Mouse (Mus musculus) ES-E14 (cell line): Measurements from ENCODE around the gene Tfg. TPM values are rescaled to one million over a fixed set of nuclear protein-coding genes. Genes with fewer than 3 reads are reported as not detected.

Source experiments
- DNase-seq: peaks from one replicate; pipeline ENCODE4 v3.0.0-alpha.2; 2013; ENCODE audit warnings: low read depth, low spot score
- H3K27ac ChIP-seq: 2 replicates; pipeline ENCODE4 v1.5.1; 2012; ENCODE audit warnings: low read depth, mild to moderate bottlenecking, low read length, moderate library complexity, mixed read lengths; ENCODE audit not compliant: poor library complexity, insufficient read depth, severe bottlenecking
- H3K36me3 ChIP-seq: 2 replicates; pipeline ENCODE4 v1.6.1; 2012; ENCODE audit warnings: mild to moderate bottlenecking, low read length, moderate library complexity, mixed read lengths; ENCODE audit not compliant: control insufficient read depth, poor library complexity, insufficient read depth, severe bottlenecking
- H3K4me1 ChIP-seq, 2 experiments: fragments of 150-350 bp in 1 of 2; sonication (generic) in 1 of 2; 2 replicates each; pipeline ENCODE4 v1.6.1; 2012; ENCODE audit warnings: low read length in 2 of 2, mild to moderate bottlenecking in 1 of 2, mixed read lengths in 1 of 2; ENCODE audit not compliant: control insufficient read depth in 2 of 2, insufficient read depth in 2 of 2, poor library complexity in 1 of 2
- H3K4me3 ChIP-seq, 2 experiments: fragments of 150-350 bp in 1 of 2; sonication (generic) in 1 of 2; 2 replicates each; pipeline ENCODE4 v1.5.1; 2012; ENCODE audit warnings: low read length in 2 of 2, low read depth in 1 of 2, mild to moderate bottlenecking in 1 of 2, mixed read lengths in 1 of 2; ENCODE audit not compliant: insufficient read depth in 1 of 2, poor library complexity in 1 of 2, severe bottlenecking in 1 of 2
- H3K9ac ChIP-seq: 2 replicates; pipeline ENCODE4 v1.6.1; 2012; ENCODE audit warnings: low read depth, mild to moderate bottlenecking, low read length, mixed read lengths; ENCODE audit not compliant: poor library complexity, insufficient read depth, severe bottlenecking
- H3K9me3 ChIP-seq: fragments of 150-350 bp; sonication (generic); 2 replicates; pipeline ENCODE4 v1.6.1; 2012; ENCODE audit warnings: low read depth, mild to moderate bottlenecking, low read length; ENCODE audit not compliant: control insufficient read depth, insufficient read depth
- CHD2 ChIP-seq: IDR thresholded peaks from 2 replicates; pipeline ENCODE4 v1.6.1; 2014; ENCODE audit warnings: mild to moderate bottlenecking, low read depth, low read length, inconsistent platforms
- HCFC1 ChIP-seq: IDR thresholded peaks from 2 replicates; pipeline ENCODE4 v1.6.1; 2012; ENCODE audit warnings: low read length, inconsistent platforms, borderline replicate concordance; ENCODE audit not compliant: insufficient read depth
- MAFK ChIP-seq: IDR thresholded peaks from 2 replicates; pipeline ENCODE4 v1.6.1; 2014; ENCODE audit warnings: mild to moderate bottlenecking, low read depth, low read length, inconsistent platforms; ENCODE audit not compliant: insufficient read depth
- ZC3H11A ChIP-seq: IDR thresholded peaks from 2 replicates; pipeline ENCODE4 v1.6.1; 2012; ENCODE audit warnings: low read depth, mild to moderate bottlenecking, inconsistent platforms, low read length, borderline replicate concordance
- ZNF384 ChIP-seq: IDR thresholded peaks from 2 replicates; pipeline ENCODE4 v1.6.1; 2012; ENCODE audit warnings: low read depth, low read length, inconsistent platforms
- in situ Hi-C, 2 experiments: fragments of 600-800 bp; cut with MboI; formaldehyde crosslinking; loops; one replicate each; pipeline ENCODE4 v1.15.1; 2025; ENCODE audit warnings: low sequenced_read_pairs in 2 of 2, inconsistent platforms in 1 of 2; ENCODE audit not compliant: unreplicated experiment in 2 of 2
- total RNA-seq: library from RNA; depleted of rRNA; stranded (reverse); fragments of 300-350 nt; gene quantifications from 2 replicates; pipeline ENCODE4 v1.2.3, GENCODE M21; 2012; rRNA removed

Gene Tfg
- total RNA-seq, 1 experiment, result 39.1 TPM

- no peaks in the 10 kb centered on the region for H3K9me3 ChIP-seq
- no peaks in the 10 kb centered on the region for H3K4me1 ChIP-seq
- no peak overlapping the region for H3K4me3 ChIP-seq
- H3K36me3 ChIP-seq, result no peaks in the 10 kb centered on the region
- no peak overlapping the region for H3K27ac ChIP-seq
- no peak overlapping the region for H3K9ac ChIP-seq
- no peak for DNase-seq
- in situ Hi-C loops, result no loop called here
- no peak for TF ChIP-seq MAFK
- no peak for TF ChIP-seq ZC3H11A
- no peak for TF ChIP-seq HCFC1
- no peak for TF ChIP-seq CHD2
- TF ChIP-seq ZNF384, result no peak
These were observed 61.9 kb downstream of the Tfg start for GRCm38 (mm10) chr16:56655193-56655910.

GRCm38 (mm10) chr16:56646382-56647172 lies 70.7 kb downstream of the Tfg start:
- no peak for TF ChIP-seq ZNF384
- TF ChIP-seq HCFC1, result no peak
- TF ChIP-seq MAFK, result no peak
- no peak for TF ChIP-seq CHD2
- TF ChIP-seq ZC3H11A, result no peak
- DNase-seq, result no peak
- no peak overlapping the region for H3K27ac ChIP-seq
- H3K9ac ChIP-seq, result no peak overlapping the region
- H3K36me3 ChIP-seq, result no peaks in the 10 kb centered on the region
- in situ Hi-C loops, result no loop called here
- H3K9me3 ChIP-seq, result no peaks in the 10 kb centered on the region
- no peak overlapping the region for H3K4me3 ChIP-seq
- no peaks in the 10 kb centered on the region; a peak in 1 of 4 replicates for H3K4me1 ChIP-seq

- TF ChIP-seq CHD2 (no peak), HCFC1 (no peak)
- DNase-seq, result no peak
- H3K9me3 ChIP-seq, result no peaks in the 10 kb centered on the region
- in situ Hi-C loops, result no loop called here
- H3K4me3 ChIP-seq, result no peak overlapping the region
- no peak overlapping the region for H3K27ac ChIP-seq
- H3K9ac ChIP-seq, result no peak overlapping the region
- H3K36me3 ChIP-seq, result no peaks in the 10 kb centered on the region
- H3K4me1 ChIP-seq, result no peaks in the 10 kb centered on the region; a peak in 1 of 4 replicates
These were observed 72.0 kb downstream of the Tfg start for GRCm38 (mm10) chr16:56645251-56645650.

Other genes starting within 250 kb of the Tfg start
- 0.22 and 0.32 TPM in 2 replicates for gene Abi3bp, start 239.6 kb downstream of the Tfg start, total RNA-seq
- gene Adgrg7, start 78.4 kb upstream of the Tfg start, total RNA-seq, result 0.05 TPM in 1 of 2 replicates, not detected in the other
- gene Tmem45a, start 168.7 kb upstream of the Tfg start, total RNA-seq, result 13.8 and 16.8 TPM in 2 replicates
- gene Lnp1, start 210.6 kb upstream of the Tfg start, total RNA-seq, result not detected in 2 replicates